Mouse (Mus musculus) heart, postnatal 0 days (tissue): ENCODE measurements around the gene Trim44. TPM values are rescaled to one million over a fixed set of nuclear protein-coding genes. Genes with fewer than 3 reads are reported as not detected.

Source experiments
- ATAC-seq: fragments of 200-750 bp; cut with Nextera tagmentation; 2 replicates; pipeline ENCODE4 v1.8.0; 2017; ENCODE audit warnings: low read depth, moderate number of reproducible peaks, moderate library complexity; ENCODE audit not compliant: insufficient read depth
- DNase-seq: peaks from one replicate; pipeline ENCODE4 v3.0.0-alpha.2; 2016; ENCODE audit warnings: low spot score
- H3K27ac ChIP-seq: fragments of 300-500 bp; sonication (generic); 2 replicates; pipeline ENCODE4 v1.5.1; 2014; ENCODE audit warnings: low read depth, mild to moderate bottlenecking
- H3K27me3 ChIP-seq: fragments of 300-500 bp; sonication (generic); 2 replicates; pipeline ENCODE4 v1.6.1; 2014; ENCODE audit warnings: low read length, mixed read lengths; ENCODE audit not compliant: control insufficient read depth, insufficient read depth
- H3K36me3 ChIP-seq: fragments of 300-500 bp; sonication (generic); replicated peaks from 2 replicates; pipeline ENCODE4 v1.6.1; 2014; ENCODE audit warnings: low read length, mixed read lengths; ENCODE audit not compliant: control insufficient read depth, insufficient read depth
- H3K4me1 ChIP-seq: fragments of 300-500 bp; sonication (generic); 2 replicates; pipeline ENCODE4 v1.6.1; 2014; ENCODE audit warnings: antibody characterized with exemption; ENCODE audit not compliant: control insufficient read depth, insufficient read depth
- H3K4me2 ChIP-seq: fragments of 300-500 bp; sonication (generic); 2 replicates; pipeline ENCODE4 v1.6.1; 2014; ENCODE audit warnings: low read depth, mild to moderate bottlenecking, low read length, moderate library complexity
- H3K4me3 ChIP-seq: fragments of 300-500 bp; sonication (generic); 2 replicates; pipeline ENCODE4 v1.5.1; 2014; ENCODE audit warnings: low read depth, low read length
- H3K9ac ChIP-seq: fragments of 300-500 bp; sonication (generic); replicated peaks from 2 replicates; pipeline ENCODE4 v1.6.1; 2014; ENCODE audit warnings: low read depth, low read length, mixed read lengths
- H3K9me3 ChIP-seq: fragments of 300-500 bp; sonication (generic); replicated peaks from 2 replicates; pipeline ENCODE4 v1.6.1; 2016; ENCODE audit warnings: low read length; ENCODE audit not compliant: control insufficient read depth
- CTCF ChIP-seq: IDR thresholded peaks from 2 replicates; pipeline ENCODE4 v1.5.1; 2016; ENCODE audit warnings: antibody characterized with exemption, control low read depth, low read depth
- EP300 ChIP-seq: IDR thresholded peaks from 2 replicates; pipeline ENCODE4 v1.6.1; 2016; ENCODE audit warnings: antibody characterized with exemption, low read depth
- WGBS: fragments of 180-500 bp; shearing (Covaris S2); extraction: QIAGEN DNeasy Blood & Tissue Kit; methylation state at CpG from one replicate; pipeline ENCODE4 v1.1.7; 2014; 5-methylcytosine and 5-hydroxymethylcytosine counted together
- polyA plus RNA-seq: library from polyadenylated mRNA; unstranded; fragments of >200 nt; fragmentation: Nextera tagmentation; extraction: Ambion mirVana; gene quantifications from 2 replicates; pipeline ENCODE4 v1.2.1, GENCODE M21; 2015
- total RNA-seq: library from RNA; depleted of rRNA; stranded (reverse); fragments of >200 nt; gene quantifications from 2 replicates; pipeline ENCODE4 v1.2.3, GENCODE M21; 2014; ENCODE audit warnings: low replicate concordance; rRNA removed

Gene Trim44
- total RNA-seq = 23.0 and 29.5 TPM in 2 replicates
- polyA plus RNA-seq = 9.9 and 10.9 TPM in 2 replicates

DNA sequence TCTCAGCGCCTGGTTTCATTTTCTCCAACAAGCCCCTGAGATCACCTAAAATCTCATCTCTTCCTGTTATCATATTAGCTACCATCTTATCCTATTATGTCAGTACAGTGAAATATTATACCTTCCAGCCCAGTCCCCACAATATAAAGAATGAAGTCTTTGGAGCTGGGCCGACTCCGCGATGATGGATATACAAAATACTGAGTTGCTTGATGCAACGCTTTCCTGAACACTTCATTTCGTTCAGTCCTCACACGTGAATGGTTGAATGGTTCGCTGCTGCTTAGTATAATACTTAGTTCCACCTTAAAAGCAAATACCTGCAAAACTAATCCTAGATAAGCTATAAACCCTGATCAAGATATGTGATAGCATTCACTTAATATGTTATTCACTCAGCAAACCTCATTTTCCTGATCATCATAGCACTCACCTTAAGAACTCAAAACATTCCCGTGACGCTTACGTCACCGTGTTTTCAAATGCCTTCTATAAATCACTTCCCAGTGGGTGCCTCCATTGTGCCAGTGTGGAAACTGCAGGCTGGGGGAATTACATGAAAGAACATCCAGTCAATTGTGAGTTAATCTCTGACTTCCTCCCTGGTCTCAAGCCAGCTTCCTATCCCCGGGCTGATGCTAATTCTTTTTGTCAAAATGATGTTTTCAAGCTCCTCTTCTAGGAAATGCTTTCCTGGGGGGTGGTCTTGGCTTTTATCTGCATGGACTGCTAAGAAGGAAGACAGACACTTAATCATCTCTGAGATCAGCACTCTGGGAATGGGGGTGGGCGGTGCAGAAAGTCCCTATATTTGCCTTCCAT is at the start of gene Trim44:
Gene Trim44, minus strand, starts transcription at position 466 of the 822 bp plus-strand sequence.
- H3K4me1 ChIP-seq = 0 out of 2 replicates have a peak, but pooled peaks cover 7% of the 10 kb centered on the region
- TF ChIP-seq EP300 = no peak
- no peak for TF ChIP-seq CTCF
- no peak within 1 kb of the TSS for H3K9ac ChIP-seq
- no peak for DNase-seq
- H3K36me3 ChIP-seq = no peaks in the 10 kb centered on the region
- H3K9me3 ChIP-seq = no peaks in the 10 kb centered on the region
- H3K27me3 ChIP-seq = no peaks in the 10 kb centered on the region
- WGBS = 47% methylated on average over 14 of the region's 14 CpGs
- peak within 1 kb of the TSS; percentile 31 for H3K4me2 ChIP-seq
- no peak within 1 kb of the TSS for H3K27ac ChIP-seq
- no peak for ATAC-seq
- 0 out of 2 replicates have a peak within 1 kb of the TSS, but pooled peaks have one; percentile 16 for H3K4me3 ChIP-seq

DNA sequence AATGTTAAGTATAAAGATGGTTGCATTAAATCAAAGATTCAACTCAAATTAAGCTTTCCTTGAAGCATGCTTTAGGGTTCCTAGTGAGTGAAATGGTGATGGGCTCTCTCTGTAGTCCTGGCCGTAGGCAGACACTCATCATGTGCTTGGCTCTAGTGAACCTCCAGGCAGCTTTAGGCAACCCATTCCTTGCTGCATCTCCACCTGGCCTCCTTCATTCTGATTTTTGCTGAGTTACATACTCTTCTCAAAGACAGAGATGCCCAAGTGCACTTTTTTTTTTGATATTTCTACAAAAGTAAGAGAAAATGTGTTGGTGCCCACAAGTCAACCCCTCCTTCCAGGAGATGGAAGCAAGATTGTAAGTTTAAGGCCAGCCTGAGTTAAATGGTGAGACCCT is 47.5 kb upstream of the Trim44 start:
- no peaks in the 10 kb centered on the region for H3K9me3 ChIP-seq
- TF ChIP-seq EP300 (no peak), CTCF (no peak)
- no peaks in the 10 kb centered on the region for H3K36me3 ChIP-seq
- H3K27ac ChIP-seq = no peak overlapping the region
- H3K27me3 ChIP-seq = peaks cover 75% of the 10 kb centered on the region
- no peak for DNase-seq
- 57% methylated on average over 1 of the region's 1 CpGs for WGBS
- H3K9ac ChIP-seq = no peak overlapping the region
- peaks cover 3% of the 10 kb centered on the region; the same call in 1 of the 2 replicates for H3K4me1 ChIP-seq
- no peak for ATAC-seq
- H3K4me3 ChIP-seq = no peak overlapping the region
- H3K4me2 ChIP-seq = no peak overlapping the region

DNA sequence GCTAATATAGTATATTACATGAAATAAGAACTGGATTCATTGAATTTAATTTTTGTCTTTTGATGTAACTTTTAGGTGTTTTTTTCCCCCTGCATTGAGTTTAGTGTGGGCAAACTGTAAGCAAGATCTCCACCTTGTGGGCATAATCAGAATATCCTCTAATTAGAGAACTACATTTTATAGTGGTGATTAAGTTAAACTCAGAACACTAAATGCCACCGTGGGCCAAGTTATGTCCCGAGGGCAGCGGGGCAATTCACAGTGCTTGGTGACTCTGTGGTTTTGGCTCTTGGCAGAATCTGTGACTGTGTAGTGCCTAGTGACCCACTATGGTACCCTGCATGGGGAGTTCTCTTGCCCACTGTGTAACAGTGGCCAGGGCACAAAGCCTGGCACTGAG is 45.8 kb upstream of the Trim44 start:
- peaks cover 67% of the 10 kb centered on the region for H3K27me3 ChIP-seq
- H3K9ac ChIP-seq = no peak overlapping the region
- DNase-seq = no peak
- H3K4me2 ChIP-seq = no peak overlapping the region
- ATAC-seq = no peak
- H3K36me3 ChIP-seq = no peaks in the 10 kb centered on the region
- H3K9me3 ChIP-seq = no peaks in the 10 kb centered on the region
- H3K4me1 ChIP-seq = peaks cover 3% of the 10 kb centered on the region; the same call in 1 of the 2 replicates
- WGBS = 19% methylated on average over 3 of the region's 3 CpGs
- H3K4me3 ChIP-seq = no peak overlapping the region
- peak; percentile 66 for TF ChIP-seq CTCF
- TF ChIP-seq EP300 = no peak
- H3K27ac ChIP-seq = no peak overlapping the region

DNA sequence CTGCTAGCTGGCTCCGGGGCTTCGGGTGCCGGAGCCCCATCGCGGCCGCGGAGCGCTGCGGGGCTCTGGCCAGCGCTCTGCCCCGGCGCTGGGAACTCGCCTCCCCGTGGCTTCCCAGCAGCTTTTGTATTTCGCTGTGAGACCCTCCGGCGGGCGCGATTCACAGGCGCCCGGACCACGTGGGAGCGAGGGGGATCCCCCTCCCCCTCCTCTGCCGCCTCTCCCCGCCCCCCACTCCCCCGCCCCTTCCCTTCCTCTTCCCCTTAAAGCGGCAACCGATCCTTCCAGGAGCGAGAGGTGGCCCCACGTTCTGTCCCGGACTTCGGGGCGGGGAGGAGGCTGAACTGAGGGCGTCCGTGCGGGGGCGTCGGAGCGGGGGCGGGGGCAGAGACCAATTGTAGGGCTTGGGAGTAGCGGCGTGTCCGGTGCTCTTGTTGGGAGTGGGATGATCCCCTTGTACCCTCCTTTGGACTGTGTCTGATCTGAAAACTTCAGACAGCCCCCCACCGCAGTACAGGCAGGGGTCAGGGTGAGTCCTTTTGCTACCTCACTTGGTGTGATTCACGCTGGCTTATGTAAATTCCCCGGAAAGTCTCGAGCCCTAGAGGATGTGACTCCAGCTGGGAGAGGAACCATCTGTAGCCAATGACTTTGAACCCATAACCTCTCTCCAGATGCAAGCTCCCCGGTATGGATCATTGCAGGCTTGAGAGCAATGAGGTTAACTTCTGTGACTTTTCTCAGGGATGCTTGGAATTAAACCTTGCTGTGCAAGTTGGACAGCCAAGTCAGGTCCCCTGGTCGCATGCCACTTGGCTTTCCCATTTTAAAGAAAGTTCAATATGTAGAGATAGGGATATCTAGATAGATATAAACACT is 44.3 kb upstream of the Trim44 start, which contains the start of gene Fjx1:
Gene Fjx1, minus strand, starts transcription at position 829 of the 879 bp plus-strand sequence.
- TF ChIP-seq CTCF (no peak), EP300 (no peak)
- no peaks in the 10 kb centered on the region for H3K36me3 ChIP-seq
- ATAC-seq (peak; percentile 73), DNase-seq (no peak)
- peaks cover 3% of the 10 kb centered on the region; the same call in 1 of the 2 replicates for H3K4me1 ChIP-seq
- H3K4me2 ChIP-seq = peak within 1 kb of the TSS; percentile 98
- no peaks in the 10 kb centered on the region for H3K9me3 ChIP-seq
- 2% methylated on average over 31 of the region's 49 CpGs for WGBS
- peak within 1 kb of the TSS; percentile 57 for H3K9ac ChIP-seq
- H3K27me3 ChIP-seq = peaks cover 57% of the 10 kb centered on the region
- peak within 1 kb of the TSS; percentile 61 for H3K4me3 ChIP-seq
- no peak within 1 kb of the TSS for H3K27ac ChIP-seq
